Mouse (Mus musculus) spleen, adult 2 months (tissue): ENCODE measurements around the gene Zbtb8os.

Experiments used
- CTCF ChIP-seq: fragments of 200-500 bp; IDR thresholded peaks from 2 replicates; pipeline ENCODE4 v1.5.1; 2011; ENCODE audit warnings: mild to moderate bottlenecking, inconsistent platforms; ENCODE audit not compliant: insufficient read depth, insufficient read length, insufficient replicate concordance; ENCODE audit errors: extremely low read depth
- POLR2A ChIP-seq: fragments of 200-500 bp; IDR thresholded peaks from 2 replicates; pipeline ENCODE4 v1.6.1; 2011; ENCODE audit warnings: low read depth, low read length, inconsistent platforms

DNA sequence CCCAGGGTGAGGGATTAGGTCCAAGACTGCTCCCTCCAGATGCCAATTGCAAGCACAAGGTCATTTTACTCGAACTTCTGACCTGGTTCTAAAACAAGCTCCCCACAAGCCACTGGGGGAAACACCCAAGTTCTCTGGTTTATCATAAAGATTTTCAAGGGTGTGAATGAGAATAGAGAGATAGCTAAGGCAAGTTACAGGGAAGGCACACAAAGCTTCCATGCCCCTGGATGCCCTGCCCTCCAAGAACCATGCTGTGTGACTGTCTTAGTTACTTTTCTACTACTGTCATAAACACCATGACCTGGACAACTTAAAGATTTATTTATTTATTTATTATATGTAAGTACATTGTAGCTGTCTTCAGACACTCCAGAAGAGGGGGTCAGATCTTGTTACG, 51.5 kb downstream of the Zbtb8os start:
- TF ChIP-seq POLR2A (no peak), CTCF (no peak)
